Mouse (Mus musculus) cerebellum, adult 9-11 months (tissue): ENCODE results near the gene Kidins220.

Experiments used
- DNase-seq: peaks from one replicate; pipeline ENCODE4 v3.0.0; 2022

Kidins220 gene

GRCm38 (mm10) chr12:24974446-24975114, at the start of gene Kidins220:
Kidins220 (plus strand) TSS chr12:24974925.
- peak; percentile 95 for DNase-seq

- DNase-seq: no peak
These were observed 49.4 kb upstream of the Kidins220 start for GRCm38 (mm10) chr12:24925276-24925675.

- no peak for DNase-seq
These were observed 49.0 kb upstream of the Kidins220 start for GRCm38 (mm10) chr12:24925684-24926083.

GRCm38 (mm10) chr12:24928051-24928748, 46.5 kb upstream of the Kidins220 start:
- DNase-seq: peak; percentile 49

GRCm38 (mm10) chr12:24929043-24929442, 45.7 kb upstream of the Kidins220 start:
- DNase-seq: no peak

- DNase-seq: no peak
These were observed 44.0 kb upstream of the Kidins220 start for GRCm38 (mm10) chr12:24930760-24931159.

- DNase-seq: no peak
These were observed 42.6 kb upstream of the Kidins220 start for GRCm38 (mm10) chr12:24932120-24932519.

GRCm38 (mm10) chr12:24933206-24933775, 41.4 kb upstream of the Kidins220 start:
- DNase-seq: no peak

GRCm38 (mm10) chr12:24933996-24934395, 40.7 kb upstream of the Kidins220 start:
- DNase-seq: no peak

- no peak for DNase-seq
These were observed 38.4 kb upstream of the Kidins220 start for GRCm38 (mm10) chr12:24936281-24936680.

GRCm38 (mm10) chr12:24939372-24939771, 35.4 kb upstream of the Kidins220 start:
- no peak for DNase-seq

GRCm38 (mm10) chr12:24942619-24943287, 32.0 kb upstream of the Kidins220 start:
- DNase-seq: no peak

GRCm38 (mm10) chr12:24943427-24943826, 31.3 kb upstream of the Kidins220 start:
- no peak for DNase-seq

GRCm38 (mm10) chr12:24944597-24944996, 30.1 kb upstream of the Kidins220 start:
- DNase-seq: no peak

- no peak for DNase-seq
These were observed 27.7 kb upstream of the Kidins220 start for GRCm38 (mm10) chr12:24947065-24947464.

GRCm38 (mm10) chr12:24948344-24948743, 26.4 kb upstream of the Kidins220 start:
- peak; percentile 31 for DNase-seq

GRCm38 (mm10) chr12:24950376-24951046, 24.2 kb upstream of the Kidins220 start:
- DNase-seq: no peak

- DNase-seq: peak; percentile 30
These were observed 22.6 kb upstream of the Kidins220 start for GRCm38 (mm10) chr12:24952147-24952546.

GRCm38 (mm10) chr12:24955137-24955536, 19.6 kb upstream of the Kidins220 start:
- no peak for DNase-seq

- DNase-seq: no peak
These were observed 16.2 kb upstream of the Kidins220 start for GRCm38 (mm10) chr12:24958526-24958925.

- no peak for DNase-seq
These were observed 12.9 kb upstream of the Kidins220 start for GRCm38 (mm10) chr12:24961821-24962220.

GRCm38 (mm10) chr12:24962362-24962967, 12.3 kb upstream of the Kidins220 start:
- no peak for DNase-seq
